Mouse (Mus musculus): ENCODE results near the gene Pla2g1b.
A peak's percentile ranks its signal among the peaks of the same experiment; 100 is the strongest.

DNA sequence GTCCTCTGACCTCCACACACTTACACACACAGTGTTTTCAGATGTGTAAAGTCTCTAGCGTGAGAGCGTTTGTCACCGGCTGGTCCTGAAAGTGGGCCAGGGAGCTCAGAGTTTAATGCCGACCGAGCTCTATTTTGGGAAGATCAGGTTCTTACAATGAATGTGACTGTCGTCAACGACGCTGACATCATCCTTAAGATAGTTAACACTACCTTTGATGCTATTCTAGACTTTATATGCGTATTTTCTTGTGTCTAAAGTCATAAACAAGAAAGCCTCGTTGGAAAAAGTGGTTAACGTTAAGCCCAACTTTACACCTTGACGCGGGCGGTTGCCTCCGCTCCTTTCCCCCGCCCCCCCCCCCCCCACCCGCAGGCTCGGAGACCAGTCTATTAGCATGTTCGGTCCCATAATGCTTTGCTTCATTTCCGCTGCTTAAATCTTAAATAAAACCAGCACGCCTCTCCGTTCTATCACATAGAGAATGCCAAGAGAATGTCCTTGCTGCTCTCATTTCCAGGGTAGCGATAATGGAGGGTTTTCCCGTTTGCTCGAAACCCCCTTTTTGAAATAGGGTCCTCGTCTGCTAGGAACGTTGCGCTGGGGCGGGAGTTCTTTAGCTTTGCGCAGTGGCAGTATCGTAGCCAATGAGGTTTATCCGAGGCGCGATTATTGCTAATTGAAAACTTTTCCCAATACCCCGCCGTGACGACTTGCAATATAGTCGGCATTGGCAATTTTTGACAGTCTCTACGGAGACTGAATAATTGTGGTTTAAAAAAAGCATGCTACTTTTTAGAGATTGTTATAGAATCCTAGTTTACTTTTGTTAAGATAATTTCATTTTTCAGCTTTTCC is 23.0 kb downstream of the Pla2g1b start:
- TF ChIP-seq POLR2A (IDR thresholded peaks at IDR 0.05; ENCODE audit: extremely low read depth, insufficient read depth, low read length) (peak; percentile 96), CTCF (IDR thresholded peaks at IDR 0.05; ENCODE audit: low read depth, low read length) (no peak)

Measured in liver, adult 2 months (tissue).